Mouse (Mus musculus): Measurements from ENCODE around the gene Mfsd12.

- TF ChIP-seq SRF (IDR thresholded peaks at IDR 0.05; ENCODE audit: control insufficient read depth, insufficient read length, low read depth) (no peak), POLR2A (IDR thresholded peaks at IDR 0.05; ENCODE audit: insufficient read length, low read depth) (no peak), USF1 (IDR thresholded peaks at IDR 0.05; ENCODE audit: low read depth) (no peak), POLR2AphosphoS2 (IDR thresholded peaks at IDR 0.05; ENCODE audit: insufficient read length, low read depth) (no peak), MYOD1 (IDR thresholded peaks at IDR 0.05; ENCODE audit: control insufficient read depth in 1 of 3, insufficient read length in 2 of 3, low read depth in 2 of 3) (peak in 1 of 3 experiments; percentile 76), REST (IDR thresholded peaks at IDR 0.05; ENCODE audit: insufficient read depth, insufficient read length) (no peak), E2F4 (IDR thresholded peaks at IDR 0.05; ENCODE audit: insufficient read depth) (no peak), MAX (IDR thresholded peaks at IDR 0.05; ENCODE audit: low read depth) (no peak), TCF12 (IDR thresholded peaks at IDR 0.05; ENCODE audit: insufficient read depth, poor library complexity, severe bottlenecking) (no peak), CEBPB (IDR thresholded peaks at IDR 0.05; ENCODE audit: insufficient read depth, poor library complexity, severe bottlenecking) (no peak), MYOG (IDR thresholded peaks at IDR 0.05; ENCODE audit: control insufficient read depth in 1 of 3, insufficient read depth in 1 of 3, insufficient read length in 2 of 3, low read depth in 2 of 3) (peak in 1 of 3 experiments; percentile 47)
Measured at GRCm38 (mm10) chr10:81409330-81409729, 52.0 kb downstream of the Mfsd12 start.
